Mouse (Mus musculus): Measurements from ENCODE around the gene Orai1.

DNA sequence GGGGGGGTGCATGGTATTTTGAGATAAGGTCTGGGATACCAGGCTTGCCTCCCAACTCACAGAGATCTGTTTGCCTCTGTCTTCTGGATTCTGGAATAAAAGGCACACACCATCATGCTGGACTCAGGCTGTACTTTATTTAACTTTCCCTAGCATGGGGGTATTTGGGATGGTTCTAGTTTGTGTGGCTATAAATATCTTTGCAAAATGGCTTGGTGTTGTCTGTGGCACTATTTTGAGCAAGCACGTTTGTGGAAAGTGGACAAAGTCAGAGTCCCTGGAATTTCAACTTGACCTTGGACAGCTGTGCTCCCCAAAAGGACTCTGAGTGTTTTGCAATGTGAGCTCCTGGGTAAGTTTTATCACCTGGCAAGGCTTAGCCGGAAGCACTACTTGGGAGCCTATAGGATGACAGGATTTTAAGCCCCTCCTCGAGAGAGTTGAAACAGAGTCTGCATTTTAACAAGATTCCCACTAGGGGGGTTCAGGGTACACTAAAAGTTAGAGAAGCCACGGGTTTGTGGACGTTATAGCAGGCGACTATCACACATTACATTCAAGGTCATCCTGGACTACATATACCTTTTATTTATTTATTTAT is 52.6 kb downstream of the Orai1 start:
- TF ChIP-seq MAX (IDR thresholded peaks at IDR 0.05; ENCODE audit: low read depth), result no peak
- TF ChIP-seq POLR2AphosphoS2 (IDR thresholded peaks at IDR 0.05; ENCODE audit: insufficient read length, low read depth), result no peak
- TF ChIP-seq POLR2A (IDR thresholded peaks at IDR 0.05; ENCODE audit: insufficient read length, low read depth), result no peak
- TF ChIP-seq CEBPB (IDR thresholded peaks at IDR 0.05; ENCODE audit: insufficient read depth, poor library complexity, severe bottlenecking), result peak; percentile 66; the same call in 1 of the 2 replicates
- peak in 2 of 3 experiments; percentile 45 to 92 for TF ChIP-seq MYOG (IDR thresholded peaks at IDR 0.05; ENCODE audit: control insufficient read depth in 1 of 3, insufficient read depth in 1 of 3, insufficient read length in 2 of 3, low read depth in 2 of 3)
- TF ChIP-seq TCF3 (IDR thresholded peaks at IDR 0.05; ENCODE audit: insufficient read length, low read depth), result no peak
- TF ChIP-seq TCF12 (IDR thresholded peaks at IDR 0.05; ENCODE audit: insufficient read depth, poor library complexity, severe bottlenecking), result peak; percentile 37
- TF ChIP-seq E2F4 (IDR thresholded peaks at IDR 0.05; ENCODE audit: insufficient read depth), result no peak
- no peak for TF ChIP-seq SRF (IDR thresholded peaks at IDR 0.05; ENCODE audit: control insufficient read depth, insufficient read length, low read depth)
- TF ChIP-seq MYOD1 (IDR thresholded peaks at IDR 0.05; ENCODE audit: control insufficient read depth in 1 of 3, insufficient read length in 2 of 3, low read depth in 2 of 3), result peak in 2 of 3 experiments; percentile 24 to 58
- no peak for TF ChIP-seq USF1 (IDR thresholded peaks at IDR 0.05; ENCODE audit: low read depth)
- no peak for TF ChIP-seq REST (IDR thresholded peaks at IDR 0.05; ENCODE audit: insufficient read depth, insufficient read length)

All from myocyte (in vitro differentiated cells).